Mouse (Mus musculus) spleen, adult 2 months (tissue): ENCODE results near the gene Hdgfl3.

Experiments used
- CTCF ChIP-seq: fragments of 200-500 bp; IDR thresholded peaks from 2 replicates; pipeline ENCODE4 v1.5.1; 2011; ENCODE audit warnings: mild to moderate bottlenecking, inconsistent platforms; ENCODE audit not compliant: insufficient read depth, insufficient read length, insufficient replicate concordance; ENCODE audit errors: extremely low read depth
- POLR2A ChIP-seq: fragments of 200-500 bp; IDR thresholded peaks from 2 replicates; pipeline ENCODE4 v1.6.1; 2011; ENCODE audit warnings: low read depth, low read length, inconsistent platforms

DNA sequence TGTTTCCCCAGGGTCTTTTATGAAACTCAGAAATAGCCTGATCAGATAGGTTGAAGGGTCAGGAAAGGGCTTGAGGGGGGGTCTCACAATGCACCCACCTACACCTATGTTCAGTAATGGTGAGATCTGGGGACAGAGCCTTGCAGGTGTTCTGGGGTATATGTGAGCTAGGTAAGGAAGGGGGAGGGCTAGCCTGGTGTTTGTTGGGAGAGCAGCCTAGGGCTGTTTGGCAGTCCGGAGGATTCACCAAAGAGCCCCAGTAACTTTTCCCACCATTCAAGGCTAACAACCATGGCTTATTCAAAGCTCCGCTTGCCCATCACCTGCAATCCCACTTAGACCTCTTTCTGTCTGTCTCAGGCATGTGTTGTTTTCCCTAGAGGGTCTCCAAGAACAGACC lies 72.8 kb downstream of the Hdgfl3 start:
- TF ChIP-seq CTCF (no peak), POLR2A (no peak; the same call in 1 of the 2 replicates)
